Mouse (Mus musculus): ENCODE measurements at regions not wholly inside any gene's neighbourhood (a gene's known extent, or its start where the extent isn't known, plus 50 kb on each side); places are given as distances from the start of the nearest gene placed in this dataset.

GRCm38 (mm10) chr10:8995097-8995496 is 109.2 kb upstream of the Sash1 start:
- DNase-seq = no peak

GRCm38 (mm10) chr10:8986339-8986738 is 100.5 kb upstream of the Sash1 start:
- DNase-seq = no peak

- DNase-seq = no peak
Measured at GRCm38 (mm10) chr10:8983347-8983746, 97.5 kb upstream of the Sash1 start.

- DNase-seq = peak in 1 of 2 experiments; percentile 9
Measured at GRCm38 (mm10) chr10:8980568-8980967, 94.7 kb upstream of the Sash1 start.

GRCm38 (mm10) chr10:8978595-8978994 is 92.7 kb upstream of the Sash1 start:
- DNase-seq = no peak

GRCm38 (mm10) chr10:8973934-8974333 is 88.1 kb upstream of the Sash1 start:
- DNase-seq = no peak

- DNase-seq = no peak
Measured at GRCm38 (mm10) chr10:8972789-8973551, 87.1 kb upstream of the Sash1 start.

GRCm38 (mm10) chr10:8970807-8971206 is 84.9 kb upstream of the Sash1 start:
- no peak for DNase-seq

- no peak for DNase-seq
Measured at GRCm38 (mm10) chr10:8969586-8969985, 83.7 kb upstream of the Sash1 start.

GRCm38 (mm10) chr10:8969016-8969415 is 83.1 kb upstream of the Sash1 start:
- DNase-seq = no peak

- peak; percentile 16 to 34 for DNase-seq
Measured at GRCm38 (mm10) chr10:8968276-8968923, 82.5 kb upstream of the Sash1 start.

GRCm38 (mm10) chr10:8962921-8963320 is 77.1 kb upstream of the Sash1 start:
- DNase-seq = no peak

GRCm38 (mm10) chr10:8960964-8961675 is 75.2 kb upstream of the Sash1 start:
- no peak for DNase-seq

- no peak for DNase-seq
Measured at GRCm38 (mm10) chr10:8960275-8960960, 74.5 kb upstream of the Sash1 start.

- peak in 1 of 2 experiments; percentile 9 for DNase-seq
Measured at GRCm38 (mm10) chr10:8955499-8956211, 69.8 kb upstream of the Sash1 start.

GRCm38 (mm10) chr10:8954003-8954402 is 68.1 kb upstream of the Sash1 start:
- no peak for DNase-seq

GRCm38 (mm10) chr10:8952922-8953321 is 67.1 kb upstream of the Sash1 start:
- DNase-seq = no peak

- peak in 1 of 2 experiments; percentile 16 for DNase-seq
Measured at GRCm38 (mm10) chr10:8951937-8952336, 66.1 kb upstream of the Sash1 start.

- DNase-seq = peak; percentile 56 to 60
Measured at GRCm38 (mm10) chr10:8951236-8951825, 65.5 kb upstream of the Sash1 start.

- DNase-seq = no peak
Measured at GRCm38 (mm10) chr10:8948227-8948626, 62.4 kb upstream of the Sash1 start.

GRCm38 (mm10) chr10:8945195-8945751 is 59.4 kb upstream of the Sash1 start:
- DNase-seq = no peak

Measured in adrenal gland, postnatal 36 days (tissue).